Mouse (Mus musculus) inflammation-experienced regulatory T-cells, adult 16 weeks (primary cell): ENCODE data around the gene Tmcc1. TPM values are rescaled to one million over a fixed set of nuclear protein-coding genes. Genes with fewer than 3 reads are reported as not detected.

ENCODE experiments used
- polyA plus RNA-seq: library from polyadenylated mRNA; unstranded; fragments of 100-300 nt; shearing (Covaris generic); gene quantifications from one replicate; pipeline ENCODE4 v1.2.1, GENCODE M21; 2017

Gene Tmcc1
- 10.0 TPM for polyA plus RNA-seq

GRCm38 (mm10) chr6:116193394-116194393, at the start of gene Tmcc1:
TSS of gene Tmcc1 (minus strand) at chr6:116193486.

GRCm38 (mm10) chr6:116207729-116208534, 14.6 kb upstream of the Tmcc1 start, which contains the start of gene Washc2:
TSS of gene Washc2 (plus strand) at chr6:116208038.

GRCm38 (mm10) chr6:115994877-115995520, 198.3 kb downstream of the Tmcc1 start, which contains the start of gene Plxnd1:
TSS of gene Plxnd1 (minus strand) at chr6:115995005.

Other genes with a start within 250 kb of the Tmcc1 start
- not detected for gene H1foo, start 248.5 kb downstream of the Tmcc1 start, polyA plus RNA-seq
- 3.2 TPM for gene Plxnd1, start 198.5 kb downstream of the Tmcc1 start, polyA plus RNA-seq
- gene Washc2, start 14.6 kb upstream of the Tmcc1 start, polyA plus RNA-seq, result 102 TPM
- 1.7 TPM for gene Zfand4, start 70.7 kb upstream of the Tmcc1 start, polyA plus RNA-seq
- 0.50 TPM for gene March8, start 144.5 kb upstream of the Tmcc1 start, polyA plus RNA-seq